Mouse (Mus musculus) cerebellum, adult 11 months (tissue): ENCODE data around the gene Sowahb.

Experiments used
- DNase-seq: peaks from one replicate; pipeline ENCODE4 v3.0.0; 2022

The Sowahb gene

DNA sequence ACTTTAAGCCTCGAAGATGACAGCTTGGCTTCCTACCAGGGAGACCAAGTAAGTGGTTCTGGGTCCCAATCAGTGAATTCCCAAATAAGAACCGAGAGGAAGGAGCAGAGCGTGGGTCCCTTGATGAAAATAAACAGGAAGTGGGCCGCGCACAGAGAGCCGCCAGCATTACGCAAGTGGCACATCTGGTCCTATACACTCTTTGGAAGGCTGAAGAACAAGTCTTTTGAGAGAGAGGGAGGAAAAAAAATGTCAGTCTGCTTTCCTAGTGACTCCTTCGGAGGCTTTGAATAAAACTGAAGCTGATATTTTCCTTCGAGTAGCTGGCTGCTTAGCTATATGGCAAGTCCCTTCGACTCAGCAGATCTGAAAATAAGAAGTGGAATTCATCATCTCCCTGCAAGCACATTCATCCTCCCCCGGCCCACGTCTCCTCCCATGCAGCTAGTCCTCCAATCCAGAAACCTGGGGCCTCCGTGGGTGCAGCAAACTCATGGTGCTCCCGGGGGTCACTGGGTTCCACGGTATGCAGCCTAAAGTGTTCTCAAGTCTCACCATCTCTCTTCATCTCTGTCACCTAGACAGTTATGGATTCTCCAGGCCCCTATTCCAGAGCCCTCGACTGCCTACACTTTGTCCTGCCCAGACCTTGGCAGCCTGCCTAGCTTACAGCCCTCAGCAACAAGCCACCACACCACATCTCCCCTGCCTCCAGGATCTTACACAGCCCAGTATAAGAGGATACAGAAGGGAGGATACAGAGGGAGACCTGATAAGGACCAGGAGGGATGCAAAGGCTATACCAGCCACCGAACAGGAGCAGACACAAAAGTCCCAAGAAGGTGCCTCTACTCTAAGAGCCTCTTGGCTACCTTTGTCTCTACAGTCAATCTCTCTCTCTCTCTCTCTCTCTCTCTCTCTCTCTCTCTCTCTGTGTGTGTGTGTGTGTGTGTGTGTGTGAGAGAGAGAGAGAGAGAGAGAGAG is 43.8 kb downstream of the Sowahb start:
- DNase-seq: no peak

DNA sequence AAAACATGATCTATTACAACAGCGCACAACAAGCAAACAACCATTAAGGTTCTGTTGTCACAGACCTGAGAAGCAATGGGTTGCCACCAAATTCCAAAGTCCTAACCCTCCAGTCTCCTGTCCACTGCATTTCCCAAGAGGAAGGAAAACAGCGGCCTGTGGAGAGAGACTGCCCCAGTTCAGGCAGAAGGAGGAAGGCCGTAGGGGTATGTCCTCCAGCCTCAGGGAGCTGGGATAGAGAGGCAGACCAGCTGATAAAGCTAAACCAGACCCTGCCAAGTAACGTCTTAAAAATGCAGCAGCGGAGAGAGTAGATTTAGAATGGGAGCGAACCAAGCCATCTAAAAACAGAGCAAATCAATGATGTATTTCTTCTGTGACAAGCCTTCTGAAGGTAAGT is 44.8 kb downstream of the Sowahb start:
- DNase-seq: no peak

DNA sequence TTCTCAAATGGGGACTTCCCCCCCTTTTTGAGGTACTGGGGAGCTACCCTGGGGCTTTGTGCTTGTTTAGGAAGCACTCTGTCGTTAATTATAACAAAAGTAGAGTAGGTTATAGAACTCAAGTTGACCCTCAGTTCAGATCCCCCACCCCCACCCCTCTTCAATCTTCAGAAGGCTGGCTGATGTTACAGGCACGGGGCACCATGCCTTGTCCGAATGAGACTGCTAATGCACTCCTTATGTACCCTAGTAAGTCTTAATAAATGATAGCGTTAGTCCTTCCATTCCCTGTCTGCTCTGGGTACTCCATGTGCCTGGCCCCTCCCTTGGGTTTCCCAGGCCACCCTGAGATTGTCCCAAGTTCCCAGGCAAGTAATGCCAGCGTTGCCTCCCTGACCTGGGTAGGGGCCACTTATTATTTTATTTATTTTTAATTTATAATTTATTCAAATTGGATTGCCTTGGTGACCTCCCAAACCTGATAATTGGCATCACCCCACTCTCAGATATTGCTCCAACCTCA is 46.3 kb downstream of the Sowahb start:
- no peak for DNase-seq

DNA sequence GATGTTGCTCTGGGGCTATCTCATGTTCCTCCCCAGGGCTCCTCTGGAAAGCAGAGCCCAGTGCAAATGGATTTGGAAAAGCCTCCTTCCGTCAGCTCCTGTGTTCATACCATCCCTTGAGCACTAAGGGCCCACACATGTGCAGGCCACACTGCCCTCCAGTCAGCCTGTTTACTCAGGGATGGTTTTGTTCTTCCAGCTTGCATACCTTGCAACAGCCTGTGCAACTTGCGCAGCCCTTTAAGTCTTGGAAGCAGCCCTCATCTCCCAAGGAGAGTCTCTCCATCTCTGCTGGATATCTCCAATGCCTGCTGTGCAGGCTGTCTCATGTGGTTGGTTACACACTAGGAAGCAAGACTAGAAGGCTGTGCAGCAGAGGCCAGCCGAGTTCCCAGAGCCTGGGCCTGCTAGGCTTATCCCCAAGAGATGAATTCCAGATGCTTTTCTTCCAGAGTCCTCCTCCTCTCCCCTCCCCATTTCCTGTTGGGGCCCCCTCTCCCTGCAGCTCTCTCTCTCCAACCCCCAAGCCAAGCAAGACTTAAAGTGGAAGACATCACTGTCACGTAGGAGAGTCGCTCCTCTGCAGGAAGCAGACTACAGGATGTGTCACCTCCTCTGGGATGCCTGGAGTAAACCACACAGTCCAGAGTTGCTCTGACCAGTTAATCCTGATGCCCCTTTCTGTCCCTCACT is 47.2 kb downstream of the Sowahb start:
- DNase-seq: no peak

DNA sequence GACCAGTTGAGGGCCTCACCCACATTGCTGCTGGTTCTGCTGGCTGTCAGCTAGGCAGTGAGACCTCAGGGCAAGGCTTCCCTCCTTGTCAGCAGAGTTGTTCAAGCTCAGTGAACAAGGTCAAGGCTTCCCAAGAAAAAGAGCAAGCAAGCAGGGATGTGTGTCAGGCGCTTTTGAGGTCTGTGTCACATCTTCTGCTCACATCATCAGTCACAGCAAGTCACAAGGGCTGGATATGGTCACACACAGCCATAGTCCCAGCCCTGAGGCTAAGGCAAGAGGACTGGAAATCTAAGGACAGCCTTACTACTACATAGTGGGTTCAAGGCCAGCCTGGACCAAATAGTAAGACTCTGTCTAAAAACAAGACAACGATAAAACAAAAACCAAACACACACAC is 50.0 kb downstream of the Sowahb start:
- no peak for DNase-seq

DNA sequence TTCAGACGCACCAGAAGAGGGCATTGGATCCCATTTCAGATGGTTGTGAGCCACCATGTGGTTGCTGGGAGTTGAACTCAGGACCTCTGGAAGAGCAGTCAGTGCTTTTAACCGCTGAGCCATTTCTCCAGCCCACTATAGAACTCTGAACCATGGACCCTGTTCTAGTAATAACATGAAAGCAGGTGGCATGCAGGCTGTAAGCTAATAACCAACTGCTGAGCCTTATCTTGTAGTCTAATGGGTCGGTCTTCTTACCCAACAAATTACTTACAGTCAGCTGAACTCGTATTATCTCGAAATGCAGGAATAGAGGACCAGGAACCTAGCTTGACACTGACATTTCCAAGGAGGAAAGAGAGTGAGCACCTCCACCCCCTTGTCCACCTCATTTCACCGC is 50.5 kb downstream of the Sowahb start:
- DNase-seq: no peak

DNA sequence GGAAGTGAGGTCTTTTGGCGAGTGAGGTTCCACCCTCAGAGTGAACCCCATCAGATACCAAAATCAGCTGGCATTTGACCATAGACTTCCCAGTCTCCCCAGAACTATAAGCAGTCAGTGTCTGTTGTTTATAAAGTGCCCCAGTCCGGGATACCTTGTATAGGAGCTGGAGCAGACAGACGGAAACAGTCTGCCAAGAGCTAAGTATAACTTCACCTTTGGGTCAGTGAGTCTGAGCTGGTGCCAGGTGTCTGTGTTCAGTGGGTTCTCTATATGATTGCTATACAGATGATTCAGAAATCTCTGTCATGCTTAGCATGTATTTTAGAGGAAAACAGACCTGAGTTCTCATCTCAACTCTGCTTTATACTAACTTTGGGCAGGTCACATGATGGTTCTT is 52.7 kb downstream of the Sowahb start:
- DNase-seq: no peak
